Mouse (Mus musculus): ENCODE measurements around the gene Arel1. TPM values are rescaled to one million over a fixed set of nuclear protein-coding genes. Genes with fewer than 3 reads are reported as not detected.

Gene Arel1
- polyA plus RNA-seq, 1 experiment from 2014 or later = 17.1 TPM

DNA sequence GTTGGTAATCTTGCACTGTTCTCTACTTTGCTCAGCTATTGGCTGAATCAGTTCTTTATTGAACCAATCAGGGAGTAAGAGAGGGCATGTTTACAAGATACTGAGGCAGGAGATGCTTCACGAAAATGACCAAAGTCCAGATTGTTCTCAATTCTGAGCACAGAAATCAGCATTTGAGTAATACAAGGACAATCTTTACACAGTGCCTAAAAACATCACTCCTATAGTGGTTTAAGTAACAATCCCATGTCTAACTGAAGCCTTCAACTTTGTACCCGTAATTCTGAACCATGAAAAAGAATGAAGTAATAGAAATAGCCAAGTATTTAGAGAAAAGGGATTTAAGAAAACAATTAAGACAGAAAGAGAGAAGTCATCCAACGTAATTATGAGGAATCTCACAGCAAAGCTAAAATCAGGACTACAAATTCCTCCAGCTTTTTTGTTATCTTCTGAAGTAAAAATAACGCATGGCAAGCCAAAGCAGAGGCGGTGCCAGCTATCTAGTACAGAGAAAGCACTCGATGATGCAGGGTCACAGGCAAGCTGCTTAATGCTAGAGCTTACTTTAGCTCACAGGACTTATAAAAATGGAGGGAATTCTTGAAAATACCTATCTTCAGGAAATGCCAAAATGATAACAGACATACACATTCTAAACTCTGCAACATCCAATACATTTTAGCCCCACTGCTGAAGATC lies 22.0 kb downstream of the Arel1 start:
- peaks cover 2% of the 10 kb centered on the region; the same call in 1 of the 2 replicates for H3K4me1 ChIP-seq (ENCODE audit: insufficient read depth)
- no peaks in the 10 kb centered on the region for H3K27me3 ChIP-seq (ENCODE audit: insufficient read depth, low read length)
- no peak overlapping the region for H3K9ac ChIP-seq
- no peak overlapping the region for H3K4me2 ChIP-seq
- no peak for TF ChIP-seq CTCF (IDR thresholded peaks at IDR 0.05; ENCODE audit: low read depth)
- H3K4me3 ChIP-seq (ENCODE audit: low read depth, low read length) = no peak overlapping the region
- H3K36me3 ChIP-seq (ENCODE audit: insufficient read depth) = peaks cover 22% of the 10 kb centered on the region
- no peak for ATAC-seq (ENCODE audit: insufficient read depth)
- no peak overlapping the region for H3K27ac ChIP-seq (ENCODE audit: low read depth)
- H3K9me3 ChIP-seq (ENCODE audit: low read depth, low read length) = no peaks in the 10 kb centered on the region
- WGBS = 84% methylated on average over 6 of the region's 6 CpGs
- DNase-seq = no peak

DNA sequence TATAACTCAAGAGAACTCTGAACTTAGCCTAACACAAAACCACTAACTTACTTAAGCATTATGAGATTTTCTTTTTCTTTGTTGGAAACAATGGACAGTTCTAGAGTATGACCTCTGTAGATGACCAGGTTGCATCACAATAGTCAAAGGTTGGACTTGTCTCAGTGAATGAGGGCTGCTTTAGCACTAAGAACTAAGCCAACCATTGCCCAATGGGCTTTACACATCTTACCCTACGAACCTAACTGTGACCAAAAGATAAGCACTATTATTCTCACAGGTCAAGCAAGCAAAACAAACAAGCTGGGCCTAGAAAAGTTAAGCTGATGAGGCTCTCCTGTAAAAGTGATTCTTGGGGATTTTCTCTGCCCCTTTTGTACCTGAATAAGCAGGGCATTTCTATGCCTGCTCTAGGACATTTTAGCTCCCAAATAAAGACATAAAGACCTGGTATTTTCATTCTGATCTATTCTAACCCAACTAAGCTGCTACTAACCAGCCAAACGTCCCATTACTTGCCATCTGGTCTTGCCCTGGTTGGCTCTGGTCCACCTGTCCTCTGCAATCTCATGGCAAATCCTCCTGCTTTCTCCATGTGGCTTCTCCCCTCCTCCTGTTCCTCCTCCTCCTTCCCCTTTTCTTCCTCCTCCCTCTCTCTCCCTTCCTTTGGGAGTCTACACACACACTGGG lies 22.7 kb downstream of the Arel1 start:
- TF ChIP-seq CTCF (IDR thresholded peaks at IDR 0.05; ENCODE audit: low read depth) = no peak
- Histone ChIP-seq H3K9ac (no peak overlapping the region), H3K27me3 (ENCODE audit: insufficient read depth, low read length) (no peaks in the 10 kb centered on the region), H3K4me3 (ENCODE audit: low read depth, low read length) (no peak overlapping the region), H3K9me3 (ENCODE audit: low read depth, low read length) (no peaks in the 10 kb centered on the region), H3K27ac (ENCODE audit: low read depth) (no peak overlapping the region), H3K4me1 (ENCODE audit: insufficient read depth) (peaks cover 2% of the 10 kb centered on the region; the same call in 1 of the 2 replicates), H3K36me3 (ENCODE audit: insufficient read depth) (peaks cover 22% of the 10 kb centered on the region), H3K4me2 (no peak overlapping the region)
- no peak for DNase-seq
- WGBS = 65% methylated on average over 2 of the region's 2 CpGs
- no peak for ATAC-seq (ENCODE audit: insufficient read depth)

DNA sequence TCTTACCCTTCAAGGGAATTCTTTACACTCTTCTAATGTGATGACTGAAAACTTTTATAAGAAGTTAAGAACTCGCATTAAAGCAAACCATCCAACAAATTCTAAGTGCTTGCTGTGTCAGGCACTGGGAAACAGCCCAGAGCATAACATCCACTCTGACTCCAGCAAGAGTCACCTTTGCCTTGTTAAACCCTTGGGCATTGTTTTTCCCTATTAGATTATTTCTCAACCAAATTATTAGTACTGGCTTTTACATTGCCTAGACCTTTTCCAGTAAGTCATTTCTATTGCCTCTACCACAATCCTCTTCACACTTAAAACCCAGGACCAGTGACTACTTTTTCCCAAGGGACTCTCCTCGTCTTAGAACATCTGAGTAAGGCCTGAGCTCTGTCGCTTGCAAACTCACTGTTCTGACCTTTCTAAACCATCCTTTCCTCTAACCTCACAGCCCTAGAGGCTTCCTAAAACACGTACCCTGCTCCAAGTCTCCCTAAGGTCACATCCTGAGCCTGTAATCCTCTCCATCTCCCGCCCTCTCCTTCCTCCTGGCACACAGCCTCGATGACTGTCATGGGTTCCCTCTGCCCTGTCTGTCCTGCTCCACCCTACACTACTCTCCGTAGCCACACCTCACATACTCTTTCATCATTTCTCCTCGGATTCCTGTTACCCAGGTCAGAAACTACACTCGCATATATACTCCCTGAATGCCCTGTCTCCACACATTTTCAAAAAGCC lies 25.7 kb downstream of the Arel1 start:
- no peak for TF ChIP-seq CTCF (IDR thresholded peaks at IDR 0.05; ENCODE audit: low read depth)
- ATAC-seq (ENCODE audit: insufficient read depth) = no peak
- Histone ChIP-seq H3K4me1 (ENCODE audit: insufficient read depth) (no peaks in the 10 kb centered on the region), H3K9me3 (ENCODE audit: low read depth, low read length) (no peaks in the 10 kb centered on the region), H3K4me2 (no peak overlapping the region), H3K27me3 (ENCODE audit: insufficient read depth, low read length) (no peaks in the 10 kb centered on the region), H3K4me3 (ENCODE audit: low read depth, low read length) (no peak overlapping the region), H3K36me3 (ENCODE audit: insufficient read depth) (peaks cover 35% of the 10 kb centered on the region), H3K9ac (no peak overlapping the region), H3K27ac (ENCODE audit: low read depth) (no peak overlapping the region)
- WGBS = 86% methylated on average over 9 of the region's 9 CpGs
- DNase-seq = no peak

DNA sequence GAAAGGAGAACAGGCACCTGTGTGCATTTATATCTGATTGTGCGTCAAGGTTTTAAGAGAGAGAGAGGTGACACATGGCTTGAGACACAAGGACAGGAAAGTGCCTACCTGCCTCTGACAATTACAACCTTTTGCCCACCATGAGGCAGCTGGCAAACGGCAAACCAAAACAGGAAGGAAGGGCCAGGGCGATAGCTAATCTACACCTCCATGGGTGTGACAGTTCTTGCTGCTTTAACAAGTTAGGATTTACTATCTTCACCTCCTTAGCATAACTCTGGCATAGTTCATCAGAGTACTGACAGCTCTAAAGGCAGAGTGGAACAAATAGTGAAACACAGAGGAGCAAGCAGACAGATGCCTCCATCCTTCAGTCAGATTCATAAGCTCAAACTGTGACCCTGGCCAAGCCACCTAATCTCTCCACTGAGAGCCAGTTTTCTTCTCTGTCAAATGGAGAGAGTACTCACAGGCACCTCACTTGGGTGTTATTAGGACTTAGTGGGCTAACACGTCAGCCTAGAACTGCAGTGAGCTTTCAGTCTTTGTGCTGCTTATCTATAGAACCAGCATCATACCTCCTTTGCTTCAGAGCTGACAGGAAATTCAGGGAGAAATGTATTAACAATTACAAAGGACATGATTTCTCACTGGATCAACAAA lies 26.4 kb downstream of the Arel1 start:
- H3K27ac ChIP-seq (ENCODE audit: low read depth) = no peak overlapping the region
- TF ChIP-seq CTCF (IDR thresholded peaks at IDR 0.05; ENCODE audit: low read depth) = no peak
- WGBS = 70% methylated on average over 4 of the region's 4 CpGs
- no peak overlapping the region for H3K9ac ChIP-seq
- no peak overlapping the region for H3K4me3 ChIP-seq (ENCODE audit: low read depth, low read length)
- DNase-seq (no peak), ATAC-seq (ENCODE audit: insufficient read depth) (no peak)
- H3K9me3 ChIP-seq (ENCODE audit: low read depth, low read length) = no peaks in the 10 kb centered on the region
- H3K36me3 ChIP-seq (ENCODE audit: insufficient read depth) = peaks cover 35% of the 10 kb centered on the region
- no peaks in the 10 kb centered on the region for H3K27me3 ChIP-seq (ENCODE audit: insufficient read depth, low read length)
- no peaks in the 10 kb centered on the region for H3K4me1 ChIP-seq (ENCODE audit: insufficient read depth)
- H3K4me2 ChIP-seq = no peak overlapping the region

DNA sequence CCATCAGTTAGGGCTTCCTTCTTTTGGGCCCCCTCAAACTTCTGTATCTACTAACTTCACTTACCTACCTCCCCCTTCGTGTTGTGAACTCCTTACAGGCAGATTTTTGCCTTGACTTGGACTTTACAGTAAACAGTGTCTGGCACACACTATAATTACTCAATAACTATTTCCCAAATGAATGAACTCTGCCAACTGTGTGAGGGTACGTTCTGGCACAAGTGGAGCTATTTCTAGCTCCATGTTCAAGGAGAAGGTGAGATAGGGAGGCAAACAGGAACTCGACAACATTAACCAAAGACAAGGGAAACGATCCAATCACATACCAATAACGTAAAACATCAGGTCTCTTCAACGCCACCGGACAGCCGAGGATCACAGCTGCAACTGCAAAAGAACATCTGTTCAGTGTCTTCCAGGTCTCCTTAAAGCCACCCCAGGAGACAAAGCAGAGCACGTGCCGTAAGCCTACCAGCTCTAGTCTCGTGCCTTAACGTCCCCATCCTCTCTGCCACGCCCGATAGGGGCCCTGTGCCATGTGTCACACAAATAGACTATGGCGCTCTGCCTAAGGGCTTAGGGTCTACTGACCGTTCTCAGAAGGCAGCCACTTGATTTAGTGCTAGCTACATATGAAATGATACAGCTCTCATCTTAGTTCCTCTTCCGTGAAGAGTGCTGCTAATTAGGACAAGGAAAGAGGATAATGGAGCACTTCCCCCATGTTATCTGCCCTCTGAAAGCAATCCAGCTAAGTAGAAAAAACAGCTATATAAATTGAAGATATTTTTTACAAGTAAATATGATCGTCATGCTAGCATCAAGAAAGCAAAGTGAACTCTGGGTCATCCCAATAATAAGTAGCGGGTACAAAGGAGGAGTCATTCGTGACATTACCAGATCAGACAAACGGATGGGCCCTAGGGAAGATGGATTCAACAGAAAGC lies 27.4 kb downstream of the Arel1 start:
- H3K27ac ChIP-seq (ENCODE audit: low read depth) = no peak overlapping the region
- no peak for ATAC-seq (ENCODE audit: insufficient read depth)
- peaks cover 42% of the 10 kb centered on the region for H3K36me3 ChIP-seq (ENCODE audit: insufficient read depth)
- H3K4me3 ChIP-seq (ENCODE audit: low read depth, low read length) = no peak overlapping the region
- no peaks in the 10 kb centered on the region for H3K27me3 ChIP-seq (ENCODE audit: insufficient read depth, low read length)
- H3K9ac ChIP-seq = no peak overlapping the region
- DNase-seq = no peak
- no peaks in the 10 kb centered on the region for H3K4me1 ChIP-seq (ENCODE audit: insufficient read depth)
- 78% methylated on average over 21 of the region's 21 CpGs for WGBS
- H3K9me3 ChIP-seq (ENCODE audit: low read depth, low read length) = no peaks in the 10 kb centered on the region
- TF ChIP-seq CTCF (IDR thresholded peaks at IDR 0.05; ENCODE audit: low read depth) = no peak
- no peak overlapping the region for H3K4me2 ChIP-seq

DNA sequence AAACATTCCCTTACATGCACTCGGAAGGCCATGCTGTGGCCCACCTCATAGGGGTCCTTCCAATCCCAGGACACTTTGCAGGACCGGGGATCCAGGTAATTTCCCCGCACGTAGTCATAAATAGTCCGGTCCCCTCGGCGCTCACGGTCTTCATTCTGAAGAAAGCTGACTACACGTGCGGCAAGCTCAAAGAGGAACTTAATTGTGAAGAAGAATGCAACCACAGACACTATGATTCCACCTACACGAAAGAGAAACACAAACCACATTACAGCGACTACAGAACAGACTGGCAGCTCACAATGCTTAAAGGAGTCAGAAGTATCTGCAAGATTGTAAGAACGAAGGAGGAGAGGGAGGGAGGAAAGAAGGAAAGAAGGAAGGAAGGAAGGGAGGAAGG lies 29.0 kb downstream of the Arel1 start:
- peaks cover 38% of the 10 kb centered on the region for H3K36me3 ChIP-seq (ENCODE audit: insufficient read depth)
- no peak overlapping the region for H3K4me3 ChIP-seq (ENCODE audit: low read depth, low read length)
- no peak for TF ChIP-seq CTCF (IDR thresholded peaks at IDR 0.05; ENCODE audit: low read depth)
- H3K4me1 ChIP-seq (ENCODE audit: insufficient read depth) = no peaks in the 10 kb centered on the region
- H3K27ac ChIP-seq (ENCODE audit: low read depth) = no peak overlapping the region
- H3K4me2 ChIP-seq = no peak overlapping the region
- no peak overlapping the region for H3K9ac ChIP-seq
- H3K27me3 ChIP-seq (ENCODE audit: insufficient read depth, low read length) = no peaks in the 10 kb centered on the region
- no peaks in the 10 kb centered on the region for H3K9me3 ChIP-seq (ENCODE audit: low read depth, low read length)
- 91% methylated on average over 13 of the region's 13 CpGs for WGBS
- ATAC-seq (ENCODE audit: insufficient read depth) (no peak), DNase-seq (no peak)
